Mouse (Mus musculus): ENCODE data around the gene Fam168a. TPM values are rescaled to one million over a fixed set of nuclear protein-coding genes. Genes with fewer than 3 reads are reported as not detected.

Fam168a gene
- 9.4 TPM for polyA plus RNA-seq (2014; fragmentation: Illumina TruSeq; extraction: RNeasy Lipid Tissue Mini Kit (QIAGEN cat#74804); ENCODE audit: insufficient read depth, low read depth, low replicate concordance)

GRCm38 (mm10) chr7:100706143-100706841 lies at the start of gene Fam168a:
TSS of gene Fam168a (plus strand) at chr7:100706635.

GRCm38 (mm10) chr7:100662231-100662630 lies 44.2 kb upstream of the Fam168a start, which contains the start of gene Plekhb1:
TSS of gene Plekhb1 (minus strand) at chr7:100662414.

GRCm38 (mm10) chr7:100862828-100863638 lies 156.6 kb downstream of the Fam168a start, which contains the start of gene Relt:
TSS of gene Relt (minus strand) at chr7:100863446.

Other genes with a start within 250 kb of the Fam168a start
- gene Ucp3, start 233.6 kb upstream of the Fam168a start, polyA plus RNA-seq (2014; fragmentation: Illumina TruSeq; extraction: RNeasy Lipid Tissue Mini Kit (QIAGEN cat#74804); ENCODE audit: insufficient read depth, low read depth, low replicate concordance): 2.5 TPM
- 280 TPM for gene Ucp2, start 213.3 kb upstream of the Fam168a start, polyA plus RNA-seq (2014; fragmentation: Illumina TruSeq; extraction: RNeasy Lipid Tissue Mini Kit (QIAGEN cat#74804); ENCODE audit: insufficient read depth, low read depth, low replicate concordance)
- 11.1 TPM for gene Dnajb13, start 191.7 kb upstream of the Fam168a start, polyA plus RNA-seq (2014; fragmentation: Illumina TruSeq; extraction: RNeasy Lipid Tissue Mini Kit (QIAGEN cat#74804); ENCODE audit: insufficient read depth, low read depth, low replicate concordance)
- gene Coa4, start 169.6 kb upstream of the Fam168a start, polyA plus RNA-seq (2014; fragmentation: Illumina TruSeq; extraction: RNeasy Lipid Tissue Mini Kit (QIAGEN cat#74804); ENCODE audit: insufficient read depth, low read depth, low replicate concordance): 13.6 TPM
- gene Rab6a, start 99.2 kb upstream of the Fam168a start, polyA plus RNA-seq (2014; fragmentation: Illumina TruSeq; extraction: RNeasy Lipid Tissue Mini Kit (QIAGEN cat#74804); ENCODE audit: insufficient read depth, low read depth, low replicate concordance): 48.5 TPM
- 67.9 TPM for gene Mrpl48, start 98.3 kb upstream of the Fam168a start, polyA plus RNA-seq (2014; fragmentation: Illumina TruSeq; extraction: RNeasy Lipid Tissue Mini Kit (QIAGEN cat#74804); ENCODE audit: insufficient read depth, low read depth, low replicate concordance)
- 72.2 TPM for gene Plekhb1, start 44.2 kb upstream of the Fam168a start, polyA plus RNA-seq (2014; fragmentation: Illumina TruSeq; extraction: RNeasy Lipid Tissue Mini Kit (QIAGEN cat#74804); ENCODE audit: insufficient read depth, low read depth, low replicate concordance)
- gene Relt, start 156.8 kb downstream of the Fam168a start, polyA plus RNA-seq (2014; fragmentation: Illumina TruSeq; extraction: RNeasy Lipid Tissue Mini Kit (QIAGEN cat#74804); ENCODE audit: insufficient read depth, low read depth, low replicate concordance): 4.7 TPM
- gene Arhgef17, start 225.5 kb downstream of the Fam168a start, polyA plus RNA-seq (2014; fragmentation: Illumina TruSeq; extraction: RNeasy Lipid Tissue Mini Kit (QIAGEN cat#74804); ENCODE audit: insufficient read depth, low read depth, low replicate concordance): 11.2 TPM